15 mouse cellular contexts compared by ENCODE assay signal in genomic region chr7:88522481-88522880, GRCm38 (mm10).
DNase-seq lines count a peak whose midpoint lies in the region; TF ChIP-seq lines count a peak whose summit lies in the region.
"Had no signal": no experiment of that assay in that cellular context is flagged by ENCODE, and none has a peak within 500 bp of the region (broad histone marks: within the 10 kb centered on the region; RNA-seq: fewer than 3 reads in every experiment).

No protein-coding gene starts in this region.

- H3K9ac ChIP-seq in MEL (ENCODE audit: control insufficient read depth, low read depth, low read length, poor library complexity, severe bottlenecking) = no peak overlapping the region
- H3K9ac ChIP-seq: forebrain, postnatal 0 days; heart, embryonic 13.5 days; neural tube, embryonic 12.5 days had no signal

- no peak overlapping the region for H3K4me3 ChIP-seq in MEL (ENCODE audit: control insufficient read depth in 1 of 2, insufficient read depth in 1 of 2, low read depth in 2 of 2, low read length in 2 of 2)
- H3K4me3 ChIP-seq: heart, embryonic 13.5 days; hindbrain, embryonic 10.5 days; neural tube, embryonic 12.5 days had no signal

- no peaks in the 10 kb centered on the region for H3K79me2 ChIP-seq in MEL (ENCODE audit: control insufficient read depth, insufficient read depth, low read length, poor library complexity)

- peak; percentile 6 for DNase-seq in kidney, adult 9 months
- DNase-seq in kidney, adult 11 months = no peak
- DNase-seq in A20 (ENCODE audit: low read depth, low spot score) (peak; percentile 9), MEL (ENCODE audit: low read depth, low spot score) (peak; percentile 54)
- peak; percentile 10 for DNase-seq in induced T-regulatory cell, adult 2 months (ENCODE audit: low read depth)
- no peak for DNase-seq in cerebellum, adult 8-10 months
- DNase-seq in left cerebral cortex, adult 8-10 months (ENCODE audit: low spot score in 2 of 2) = no peak
- DNase-seq: cerebellum, adult 11 months; forebrain, postnatal 0 days; gastrocnemius, postnatal 14 days; liver; lung, postnatal 14 days had no signal

- TF ChIP-seq RAD21 in MEL (IDR thresholded peaks at IDR 0.05; ENCODE audit: low read depth, low read length) = no peak; the same call in 1 of the 2 replicates

- TF ChIP-seq EP300 in MEL (IDR thresholded peaks at IDR 0.05; ENCODE audit: low read depth in 1 of 2, low read length in 2 of 2) = no peak

- no peaks in the 10 kb centered on the region; a peak in 1 of 4 replicates for H3K27me3 ChIP-seq in MEL (ENCODE audit: control insufficient read depth in 1 of 2, insufficient read depth in 2 of 2, low read length in 2 of 2)
- H3K27me3 ChIP-seq: heart, embryonic 13.5 days; neural tube, embryonic 12.5 days had no signal

- no peak for TF ChIP-seq POLR2A in MEL (IDR thresholded peaks at IDR 0.05; ENCODE audit: control insufficient read depth in 1 of 2, insufficient read depth in 1 of 2, low read depth in 1 of 2, low read length in 2 of 2, poor library complexity in 1 of 2)

- no peaks in the 10 kb centered on the region for H3K9me3 ChIP-seq in MEL (replicated peaks; ENCODE audit: insufficient read depth, low read length)
- H3K9me3 ChIP-seq: heart, embryonic 13.5 days; hindbrain, embryonic 10.5 days; neural tube, embryonic 12.5 days had no signal

- peak in 1 of 3 experiments; percentile 41; a peak in 3 of 6 replicates for TF ChIP-seq CTCF in MEL (IDR thresholded peaks at IDR 0.05 in 2 of 3, conservative IDR thresholded peaks at IDR 0.05 in 1 of 3; ENCODE audit: control insufficient read depth in 1 of 3, insufficient read depth in 1 of 3, low read depth in 2 of 3, low read length in 3 of 3, poor library complexity in 1 of 3, severe bottlenecking in 1 of 3)

- no peak overlapping the region for H3K27ac ChIP-seq in MEL (ENCODE audit: control insufficient read depth, low read depth, low read length)
- H3K27ac ChIP-seq: heart, embryonic 13.5 days; hindbrain, embryonic 10.5 days; neural tube, embryonic 12.5 days had no signal

- no peaks in the 10 kb centered on the region for H3K4me1 ChIP-seq in MEL (ENCODE audit: control insufficient read depth in 1 of 2, insufficient read depth in 2 of 2, low read length in 2 of 2)
- H3K4me1 ChIP-seq: heart, embryonic 13.5 days; hindbrain, embryonic 10.5 days; neural tube, embryonic 12.5 days had no signal

- H3K36me3 ChIP-seq in MEL (ENCODE audit: control insufficient read depth in 1 of 2, insufficient read depth in 2 of 2, low read length in 2 of 2) = no peaks in the 10 kb centered on the region
- H3K36me3 ChIP-seq: heart, embryonic 13.5 days; hindbrain, embryonic 10.5 days; neural tube, embryonic 12.5 days had no signal

TF ChIP-seq in MEL, 35 proteins besides CTCF, POLR2A, EP300 and RAD21:
- TF ChIP-seq ZMIZ1 (IDR thresholded peaks at IDR 0.05; ENCODE audit: low read depth, low read length) (no peak), KAT2A (conservative IDR thresholded peaks at IDR 0.05; ENCODE audit: low read depth, low read length) (no peak), USF1 (IDR thresholded peaks at IDR 0.05; ENCODE audit: low read depth, low read length) (no peak), HCFC1 (IDR thresholded peaks at IDR 0.05; ENCODE audit: low read depth, low read length) (no peak), ZC3H11A (IDR thresholded peaks at IDR 0.05; ENCODE audit: low read depth, low read length) (no peak), UBTF (IDR thresholded peaks at IDR 0.05; ENCODE audit: borderline replicate concordance, insufficient read depth, low read depth, low read length) (no peak), SMC3 (IDR thresholded peaks at IDR 0.05; ENCODE audit: low read depth, low read length) (0 out of 2 replicates have a peak, but pooled peaks have one; percentile 17)

Comparison
In these comparisons a context has a peak if more than half of its experiments do, and no peak if none do; other contexts are left out.
1. DNase-seq: peak in kidney, adult 9 months (single experiment), A20 (single experiment), MEL (single experiment) and induced T-regulatory cell, adult 2 months (single experiment); none in kidney, adult 11 months (single experiment), cerebellum, adult 8-10 months (single experiment) and left cerebral cortex, adult 8-10 months (0 of 2).